Mouse (Mus musculus): ENCODE measurements at regions not wholly inside any gene's neighbourhood (a gene's known extent, or its start where the extent isn't known, plus 50 kb on each side); places are given as distances from the start of the nearest gene placed in this dataset.

GRCm38 (mm10) chr19:57541693-57542314 lies 69.0 kb upstream of the Atrnl1 start:
- H3K4me3 ChIP-seq (ENCODE audit: control insufficient read depth in 1 of 2, insufficient read depth in 1 of 2, low read depth in 1 of 2, low read length in 2 of 2), result no peak overlapping the region
- 89% methylated on average over 8 of the region's 8 CpGs for WGBS
- H3K4me2 ChIP-seq (ENCODE audit: low read length), result no peak overlapping the region
- ATAC-seq (ENCODE audit: insufficient number of reproducible peaks, insufficient read depth, low FRiP score, low read depth), result no peak
- no peaks in the 10 kb centered on the region for H3K9me3 ChIP-seq (ENCODE audit: control insufficient read depth, low read length)
- H3K27ac ChIP-seq (replicated peaks in 1 of 2; ENCODE audit: control insufficient read depth in 1 of 2, insufficient read depth in 1 of 2, low read depth in 2 of 2, low read length in 2 of 2), result no peak overlapping the region
- 0 out of 4 replicates have a peak, but pooled peaks cover 2% of the 10 kb centered on the region in 2 experiments for H3K4me1 ChIP-seq (ENCODE audit: control insufficient read depth in 2 of 2, insufficient read depth in 2 of 2, low read length in 2 of 2)
- H3K9ac ChIP-seq (ENCODE audit: low read length), result no peak overlapping the region
- H3K27me3 ChIP-seq (ENCODE audit: control insufficient read depth, insufficient read depth, low read length), result no peaks in the 10 kb centered on the region
- H3K36me3 ChIP-seq (ENCODE audit: control insufficient read depth, insufficient read depth, low read length), result no peaks in the 10 kb centered on the region

- Histone ChIP-seq H3K9me3 (ENCODE audit: control insufficient read depth, low read length) (no peaks in the 10 kb centered on the region), H3K36me3 (ENCODE audit: control insufficient read depth, insufficient read depth, low read length) (no peaks in the 10 kb centered on the region), H3K27me3 (ENCODE audit: control insufficient read depth, insufficient read depth, low read length) (no peaks in the 10 kb centered on the region), H3K9ac (ENCODE audit: low read length) (no peak overlapping the region), H3K4me1 (ENCODE audit: control insufficient read depth in 2 of 2, insufficient read depth in 2 of 2, low read length in 2 of 2) (0 out of 4 replicates have a peak, but pooled peaks cover 2% of the 10 kb centered on the region in 2 experiments), H3K4me3 (ENCODE audit: control insufficient read depth in 1 of 2, insufficient read depth in 1 of 2, low read depth in 1 of 2, low read length in 2 of 2) (no peak overlapping the region), H3K4me2 (ENCODE audit: low read length) (no peak overlapping the region), H3K27ac (replicated peaks in 1 of 2; ENCODE audit: control insufficient read depth in 1 of 2, insufficient read depth in 1 of 2, low read depth in 2 of 2, low read length in 2 of 2) (no peak overlapping the region)
- ATAC-seq (ENCODE audit: insufficient number of reproducible peaks, insufficient read depth, low FRiP score, low read depth), result no peak
- WGBS, result 75% methylated on average over 5 of the region's 5 CpGs
These were observed 68.3 kb upstream of the Atrnl1 start for GRCm38 (mm10) chr19:57542506-57542905.

- Histone ChIP-seq H3K9ac (ENCODE audit: low read length) (no peak overlapping the region), H3K27ac (replicated peaks in 1 of 2; ENCODE audit: control insufficient read depth in 1 of 2, insufficient read depth in 1 of 2, low read depth in 2 of 2, low read length in 2 of 2) (no peak overlapping the region), H3K4me3 (ENCODE audit: control insufficient read depth in 1 of 2, insufficient read depth in 1 of 2, low read depth in 1 of 2, low read length in 2 of 2) (no peak overlapping the region), H3K36me3 (ENCODE audit: control insufficient read depth, insufficient read depth, low read length) (no peaks in the 10 kb centered on the region), H3K27me3 (ENCODE audit: control insufficient read depth, insufficient read depth, low read length) (no peaks in the 10 kb centered on the region), H3K9me3 (ENCODE audit: control insufficient read depth, low read length) (no peaks in the 10 kb centered on the region), H3K4me2 (ENCODE audit: low read length) (peak overlapping the region; percentile 44; the same call in 1 of the 2 replicates), H3K4me1 (ENCODE audit: control insufficient read depth in 2 of 2, insufficient read depth in 2 of 2, low read length in 2 of 2) (0 out of 4 replicates have a peak, but pooled peaks cover 2% of the 10 kb centered on the region in 2 experiments)
- ATAC-seq (ENCODE audit: insufficient number of reproducible peaks, insufficient read depth, low FRiP score, low read depth), result no peak
- 50% methylated on average over 13 of the region's 13 CpGs for WGBS
These were observed 67.1 kb upstream of the Atrnl1 start for GRCm38 (mm10) chr19:57543681-57544214.

GRCm38 (mm10) chr19:57544229-57544879 lies 66.5 kb upstream of the Atrnl1 start:
- Histone ChIP-seq H3K27ac (replicated peaks in 1 of 2; ENCODE audit: control insufficient read depth in 1 of 2, insufficient read depth in 1 of 2, low read depth in 2 of 2, low read length in 2 of 2) (no peak overlapping the region), H3K4me1 (ENCODE audit: control insufficient read depth in 2 of 2, insufficient read depth in 2 of 2, low read length in 2 of 2) (0 out of 4 replicates have a peak, but pooled peaks cover 2% of the 10 kb centered on the region in 2 experiments), H3K36me3 (ENCODE audit: control insufficient read depth, insufficient read depth, low read length) (no peaks in the 10 kb centered on the region), H3K9me3 (ENCODE audit: control insufficient read depth, low read length) (no peaks in the 10 kb centered on the region), H3K4me3 (ENCODE audit: control insufficient read depth in 1 of 2, insufficient read depth in 1 of 2, low read depth in 1 of 2, low read length in 2 of 2) (no peak overlapping the region), H3K9ac (ENCODE audit: low read length) (no peak overlapping the region), H3K4me2 (ENCODE audit: low read length) (no peak overlapping the region), H3K27me3 (ENCODE audit: control insufficient read depth, insufficient read depth, low read length) (no peaks in the 10 kb centered on the region)
- no peak for ATAC-seq (ENCODE audit: insufficient number of reproducible peaks, insufficient read depth, low FRiP score, low read depth)
- WGBS, result 82% methylated on average over 17 of the region's 17 CpGs

GRCm38 (mm10) chr19:57545071-57545470 lies 65.8 kb upstream of the Atrnl1 start:
- ATAC-seq (ENCODE audit: insufficient number of reproducible peaks, insufficient read depth, low FRiP score, low read depth), result no peak
- Histone ChIP-seq H3K4me3 (ENCODE audit: control insufficient read depth in 1 of 2, insufficient read depth in 1 of 2, low read depth in 1 of 2, low read length in 2 of 2) (no peak overlapping the region), H3K9me3 (ENCODE audit: control insufficient read depth, low read length) (no peaks in the 10 kb centered on the region), H3K36me3 (ENCODE audit: control insufficient read depth, insufficient read depth, low read length) (no peaks in the 10 kb centered on the region), H3K27ac (replicated peaks in 1 of 2; ENCODE audit: control insufficient read depth in 1 of 2, insufficient read depth in 1 of 2, low read depth in 2 of 2, low read length in 2 of 2) (no peak overlapping the region), H3K27me3 (ENCODE audit: control insufficient read depth, insufficient read depth, low read length) (no peaks in the 10 kb centered on the region), H3K9ac (ENCODE audit: low read length) (no peak overlapping the region), H3K4me1 (ENCODE audit: control insufficient read depth in 2 of 2, insufficient read depth in 2 of 2, low read length in 2 of 2) (0 out of 4 replicates have a peak, but pooled peaks cover 2% of the 10 kb centered on the region in 2 experiments), H3K4me2 (ENCODE audit: low read length) (no peak overlapping the region)
- WGBS, result 82% methylated on average over 2 of the region's 2 CpGs

GRCm38 (mm10) chr19:57546039-57546438 lies 64.8 kb upstream of the Atrnl1 start:
- Histone ChIP-seq H3K27ac (replicated peaks in 1 of 2; ENCODE audit: control insufficient read depth in 1 of 2, insufficient read depth in 1 of 2, low read depth in 2 of 2, low read length in 2 of 2) (no peak overlapping the region), H3K36me3 (ENCODE audit: control insufficient read depth, insufficient read depth, low read length) (no peaks in the 10 kb centered on the region), H3K9me3 (ENCODE audit: control insufficient read depth, low read length) (no peaks in the 10 kb centered on the region), H3K9ac (ENCODE audit: low read length) (no peak overlapping the region), H3K4me3 (ENCODE audit: control insufficient read depth in 1 of 2, insufficient read depth in 1 of 2, low read depth in 1 of 2, low read length in 2 of 2) (no peak overlapping the region), H3K4me2 (ENCODE audit: low read length) (no peak overlapping the region), H3K27me3 (ENCODE audit: control insufficient read depth, insufficient read depth, low read length) (no peaks in the 10 kb centered on the region), H3K4me1 (ENCODE audit: control insufficient read depth in 2 of 2, insufficient read depth in 2 of 2, low read length in 2 of 2) (0 out of 4 replicates have a peak, but pooled peaks cover 2% of the 10 kb centered on the region in 2 experiments)
- 68% methylated on average over 2 of the region's 2 CpGs for WGBS
- ATAC-seq (ENCODE audit: insufficient number of reproducible peaks, insufficient read depth, low FRiP score, low read depth), result no peak

GRCm38 (mm10) chr19:57546519-57546918 lies 64.3 kb upstream of the Atrnl1 start:
- no peak for ATAC-seq (ENCODE audit: insufficient number of reproducible peaks, insufficient read depth, low FRiP score, low read depth)
- H3K9ac ChIP-seq (ENCODE audit: low read length), result no peak overlapping the region
- WGBS, result 88% methylated on average over 10 of the region's 10 CpGs

More at GRCm38 (mm10) chr19:57546519-57546918, 64.3 kb upstream of the Atrnl1 start:
- H3K4me1 ChIP-seq (ENCODE audit: control insufficient read depth in 2 of 2, insufficient read depth in 2 of 2, low read length in 2 of 2), result 0 out of 4 replicates have a peak, but pooled peaks cover 2% of the 10 kb centered on the region in 2 experiments
- no peak overlapping the region for H3K27ac ChIP-seq (replicated peaks in 1 of 2; ENCODE audit: control insufficient read depth in 1 of 2, insufficient read depth in 1 of 2, low read depth in 2 of 2, low read length in 2 of 2)
- no peaks in the 10 kb centered on the region for H3K9me3 ChIP-seq (ENCODE audit: control insufficient read depth, low read length)
- no peak overlapping the region for H3K4me3 ChIP-seq (ENCODE audit: control insufficient read depth in 1 of 2, insufficient read depth in 1 of 2, low read depth in 1 of 2, low read length in 2 of 2)
- no peaks in the 10 kb centered on the region for H3K36me3 ChIP-seq (ENCODE audit: control insufficient read depth, insufficient read depth, low read length)
- H3K4me2 ChIP-seq (ENCODE audit: low read length), result no peak overlapping the region
- no peaks in the 10 kb centered on the region for H3K27me3 ChIP-seq (ENCODE audit: control insufficient read depth, insufficient read depth, low read length)

Measured in heart, embryonic 14.5 days (tissue).